Mouse (Mus musculus): Measurements from ENCODE around the gene Mest.

DNA sequence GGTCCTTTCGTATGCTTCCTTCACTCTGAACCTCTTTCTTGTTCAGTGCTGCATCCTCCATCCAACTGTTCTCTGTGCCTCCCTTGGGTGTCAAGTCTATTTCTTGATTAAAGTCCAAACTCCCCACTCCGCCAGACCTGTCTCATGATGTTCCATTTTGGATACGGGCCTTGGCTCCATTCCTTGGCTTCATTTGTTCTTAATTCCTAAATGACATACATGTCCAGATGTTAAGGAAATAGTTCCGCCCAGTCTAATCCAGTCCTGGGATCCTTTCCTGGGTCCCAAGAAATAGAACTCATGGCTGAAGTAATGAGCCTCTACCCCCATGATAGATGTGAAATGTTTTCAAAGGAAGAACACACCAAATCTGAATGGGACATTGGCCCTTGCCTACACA is 25.3 kb upstream of the Mest start:
- no peak for TF ChIP-seq EP300 (IDR thresholded peaks at IDR 0.05; ENCODE audit: low read depth)
- TF ChIP-seq CTCF (IDR thresholded peaks at IDR 0.05; ENCODE audit: low read depth), result no peak

All from heart, postnatal 0 days (tissue).